Mouse (Mus musculus) hindbrain, embryonic 15.5 days (tissue): ENCODE measurements at regions not wholly inside any gene's neighbourhood (a gene's known extent, or its start where the extent isn't known, plus 50 kb on each side); places are given as distances from the start of the nearest gene placed in this dataset.

Source experiments
- ATAC-seq: fragments of 200-750 bp; cut with Nextera tagmentation; 2 replicates; pipeline ENCODE4 v1.8.0; 2017; ENCODE audit warnings: low read depth, moderate number of reproducible peaks, moderate TSS enrichment; ENCODE audit not compliant: low FRiP score
- H3K27ac ChIP-seq: fragments of 300-500 bp; sonication (generic); replicated peaks from 2 replicates; pipeline ENCODE4 v1.5.1; 2015; ENCODE audit warnings: mild to moderate bottlenecking, inconsistent platforms
- H3K27me3 ChIP-seq: fragments of 300-500 bp; sonication (generic); 2 replicates; pipeline ENCODE4 v1.6.1; 2015; ENCODE audit warnings: control low read depth, inconsistent platforms
- H3K36me3 ChIP-seq: fragments of 300-500 bp; sonication (generic); 2 replicates; pipeline ENCODE4 v1.6.1; 2015; ENCODE audit warnings: control low read depth, inconsistent platforms
- H3K4me1 ChIP-seq: fragments of 300-500 bp; sonication (generic); replicated peaks from 2 replicates; pipeline ENCODE4 v1.6.1; 2015; ENCODE audit warnings: control low read depth, inconsistent platforms
- H3K4me2 ChIP-seq: fragments of 300-500 bp; sonication (generic); 2 replicates; pipeline ENCODE4 v1.6.1; 2015; ENCODE audit warnings: moderate library complexity, mild to moderate bottlenecking, inconsistent platforms
- H3K4me3 ChIP-seq: fragments of 300-500 bp; sonication (generic); 2 replicates; pipeline ENCODE4 v1.5.1; 2015; ENCODE audit warnings: mild to moderate bottlenecking, inconsistent platforms
- H3K9ac ChIP-seq: fragments of 300-500 bp; sonication (generic); 2 replicates; pipeline ENCODE4 v1.6.1; 2015; ENCODE audit warnings: inconsistent platforms
- H3K9me3 ChIP-seq: fragments of 300-500 bp; sonication (generic); 2 replicates; pipeline ENCODE4 v1.6.1; 2016; ENCODE audit warnings: control low read depth, inconsistent platforms
- WGBS: fragments of 180-500 bp; shearing (Covaris S2); methylation state at CpG from one replicate; pipeline ENCODE4 v1.1.7; 2015; 5-methylcytosine and 5-hydroxymethylcytosine counted together

DNA sequence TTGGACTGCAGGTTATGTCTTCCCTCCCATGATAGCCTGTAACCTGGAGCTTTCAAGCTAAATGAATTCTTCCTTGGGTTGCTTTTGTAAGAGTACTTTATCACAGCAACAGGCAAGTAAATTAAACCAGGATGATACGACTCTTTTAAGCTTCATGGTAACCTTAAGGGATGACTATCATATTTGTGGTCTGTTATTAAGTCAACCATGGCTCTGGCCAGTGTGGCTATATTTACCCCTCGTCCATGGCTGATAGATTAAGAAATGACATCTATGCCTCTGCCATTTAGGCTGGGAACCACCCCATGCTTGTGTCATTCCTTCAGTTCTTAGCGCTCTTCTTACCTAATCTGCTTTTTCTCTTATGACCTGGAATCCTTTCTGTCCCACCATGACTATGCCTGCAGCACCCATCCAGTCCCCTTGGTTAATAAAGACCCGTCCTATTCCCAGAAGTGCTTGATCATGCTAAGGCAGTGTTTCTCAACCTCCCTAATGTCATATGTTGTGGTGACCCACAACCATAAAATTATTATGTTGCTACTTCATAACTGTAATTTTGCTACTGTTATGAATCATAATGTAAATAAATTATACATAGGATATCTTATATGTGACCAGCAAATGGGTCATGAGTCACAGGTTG lies 214.5 kb upstream of the Nbea start:
- WGBS, result 88% methylated on average over 4 of the region's 4 CpGs
- Histone ChIP-seq H3K36me3 (no peaks in the 10 kb centered on the region), H3K4me3 (no peak overlapping the region), H3K4me1 (no peaks in the 10 kb centered on the region), H3K9me3 (no peaks in the 10 kb centered on the region), H3K9ac (no peak overlapping the region), H3K27me3 (no peaks in the 10 kb centered on the region), H3K27ac (no peak overlapping the region), H3K4me2 (no peak overlapping the region)
- no peak for ATAC-seq

DNA sequence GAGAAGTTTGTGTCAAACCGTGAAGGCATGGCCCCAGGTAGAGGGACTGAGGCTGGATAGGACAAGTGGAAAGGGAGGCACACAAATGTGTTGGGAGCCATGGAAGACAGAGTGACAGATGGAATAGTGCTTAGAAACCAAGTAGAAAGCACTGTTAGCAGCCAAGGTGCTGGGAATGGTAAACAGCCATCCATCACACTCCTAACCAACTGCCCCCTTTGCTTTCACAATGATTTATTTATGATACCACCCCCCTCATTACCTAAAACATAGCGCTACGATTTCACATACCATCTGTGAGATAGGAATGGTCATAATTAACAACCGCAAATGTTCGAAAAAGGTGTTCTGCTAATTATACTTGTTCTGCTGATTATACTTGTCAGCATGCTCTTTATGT lies 209.6 kb upstream of the Nbea start:
- no peak overlapping the region for H3K4me3 ChIP-seq
- no peaks in the 10 kb centered on the region for H3K9me3 ChIP-seq
- no peaks in the 10 kb centered on the region for H3K4me1 ChIP-seq
- WGBS, result 79% methylated on average over 5 of the region's 5 CpGs
- H3K4me2 ChIP-seq, result no peak overlapping the region
- no peaks in the 10 kb centered on the region for H3K36me3 ChIP-seq
- no peak overlapping the region for H3K27ac ChIP-seq
- H3K27me3 ChIP-seq, result no peaks in the 10 kb centered on the region
- H3K9ac ChIP-seq, result no peak overlapping the region
- ATAC-seq, result no peak

DNA sequence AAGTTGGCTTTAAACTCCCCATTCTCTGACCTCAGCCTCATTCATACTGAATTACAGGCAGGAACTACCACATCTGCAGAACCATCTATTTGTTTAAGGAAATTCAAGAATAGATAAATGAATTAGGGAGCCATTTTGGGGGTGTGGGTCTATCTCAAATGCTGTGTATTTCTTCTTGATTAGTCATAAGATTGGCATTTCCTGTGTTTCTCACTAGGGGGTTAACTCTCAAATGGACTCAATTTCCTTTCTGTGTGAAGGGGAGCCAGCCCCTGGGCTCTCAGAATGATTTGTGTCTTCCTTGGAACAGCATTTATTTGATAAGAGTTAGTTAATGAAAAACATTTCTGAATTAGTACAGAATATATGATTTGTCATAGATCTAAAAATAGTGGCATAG lies 196.8 kb upstream of the Nbea start:
- no peaks in the 10 kb centered on the region for H3K4me1 ChIP-seq
- no peaks in the 10 kb centered on the region for H3K36me3 ChIP-seq
- H3K27me3 ChIP-seq, result no peaks in the 10 kb centered on the region
- no peak overlapping the region for H3K9ac ChIP-seq
- no peak overlapping the region for H3K4me2 ChIP-seq
- H3K4me3 ChIP-seq, result no peak overlapping the region
- H3K27ac ChIP-seq, result no peak overlapping the region
- ATAC-seq, result no peak
- no peaks in the 10 kb centered on the region for H3K9me3 ChIP-seq

DNA sequence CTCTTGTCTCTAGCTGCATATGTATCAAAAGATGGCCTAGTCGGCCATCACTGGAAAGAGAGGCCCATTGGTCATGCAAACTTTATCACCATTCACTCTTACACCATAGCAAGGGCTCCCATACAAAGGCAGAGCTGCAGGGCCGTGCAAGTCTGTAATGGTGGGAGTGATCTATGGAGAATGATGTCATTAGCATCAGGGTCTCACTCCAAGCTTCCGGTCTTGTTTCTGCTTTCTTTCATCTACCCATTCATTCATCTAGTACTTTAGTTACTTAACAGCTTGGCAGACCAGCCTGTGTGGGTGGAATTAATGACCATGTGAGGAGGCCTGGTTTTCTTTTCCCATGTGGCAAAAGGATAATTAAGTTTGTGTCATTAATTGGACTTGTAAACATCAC lies 196.0 kb upstream of the Nbea start:
- 58% methylated on average over 3 of the region's 3 CpGs for WGBS
- no peaks in the 10 kb centered on the region for H3K9me3 ChIP-seq
- ATAC-seq, result no peak
- no peak overlapping the region for H3K4me3 ChIP-seq
- H3K36me3 ChIP-seq, result no peaks in the 10 kb centered on the region
- H3K4me2 ChIP-seq, result no peak overlapping the region
- H3K27ac ChIP-seq, result no peak overlapping the region
- no peak overlapping the region for H3K9ac ChIP-seq
- no peaks in the 10 kb centered on the region for H3K27me3 ChIP-seq
- H3K4me1 ChIP-seq, result no peaks in the 10 kb centered on the region

DNA sequence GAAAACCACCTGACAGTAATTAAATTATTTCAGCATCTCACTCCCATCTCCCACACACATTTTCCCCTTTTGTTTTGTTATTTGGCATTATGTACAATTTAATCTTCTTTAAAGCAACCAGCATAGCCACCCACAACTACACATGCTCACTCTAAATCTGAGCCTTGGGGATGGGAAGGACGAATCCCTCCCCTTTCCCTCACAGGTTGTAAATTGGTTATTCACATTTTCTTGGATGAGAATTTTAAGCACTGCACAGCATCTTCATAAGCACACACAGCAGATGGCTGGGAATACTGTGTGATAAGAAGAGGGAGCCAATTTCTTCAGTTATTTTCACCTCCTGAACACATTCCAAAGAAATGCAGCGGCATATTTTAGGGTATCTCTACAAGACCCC lies 179.0 kb upstream of the Nbea start:
- Histone ChIP-seq H3K9ac (no peak overlapping the region), H3K36me3 (no peaks in the 10 kb centered on the region), H3K9me3 (no peaks in the 10 kb centered on the region), H3K4me2 (no peak overlapping the region), H3K27me3 (no peaks in the 10 kb centered on the region), H3K27ac (no peak overlapping the region; the same call in 1 of the 2 replicates), H3K4me1 (no peaks in the 10 kb centered on the region), H3K4me3 (no peak overlapping the region)
- ATAC-seq, result 0 out of 2 replicates have a peak, but pooled peaks have one; percentile 34
- 70% methylated on average over 2 of the region's 2 CpGs for WGBS

DNA sequence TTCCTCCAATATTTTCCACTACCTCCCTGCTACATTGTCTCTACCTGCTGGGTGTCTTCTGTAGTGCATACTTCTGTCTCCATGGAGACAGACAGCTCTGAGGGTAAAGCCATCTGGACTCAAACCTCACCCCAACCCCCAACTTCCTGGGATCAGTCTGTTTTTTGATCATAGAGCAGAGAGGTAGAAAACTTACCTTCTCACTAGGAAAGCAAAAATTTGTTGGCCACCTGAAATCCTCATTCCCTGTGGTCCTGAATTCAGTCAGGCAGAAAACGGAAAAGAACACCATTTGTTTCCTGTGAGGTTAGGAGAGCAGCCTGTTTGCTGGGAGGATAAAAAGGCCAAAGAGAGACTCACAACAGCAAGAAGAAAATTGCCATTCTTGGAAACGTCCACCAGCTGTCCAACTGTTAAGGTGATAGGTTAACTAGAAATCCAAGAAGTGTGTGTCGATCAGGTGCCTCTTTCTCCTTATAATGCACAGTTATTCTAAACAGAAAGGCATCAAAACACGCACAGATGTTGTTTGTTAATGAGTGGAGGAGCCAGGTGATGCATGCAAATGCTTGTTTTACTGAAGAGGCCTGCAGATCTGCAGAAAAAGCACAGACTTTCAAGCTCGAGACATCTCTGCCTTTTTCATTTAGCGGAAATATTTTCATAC lies 173.7 kb upstream of the Nbea start:
- no peaks in the 10 kb centered on the region for H3K9me3 ChIP-seq
- no peaks in the 10 kb centered on the region for H3K27me3 ChIP-seq
- no peak overlapping the region for H3K9ac ChIP-seq
- no peak overlapping the region for H3K4me3 ChIP-seq
- no peak overlapping the region for H3K4me2 ChIP-seq
- H3K4me1 ChIP-seq, result 0 out of 2 replicates have a peak, but pooled peaks cover 9% of the 10 kb centered on the region
- ATAC-seq, result peak; percentile 66; the same call in 1 of the 2 replicates
- WGBS, result 46% methylated on average over 6 of the region's 6 CpGs
- H3K36me3 ChIP-seq, result no peaks in the 10 kb centered on the region
- peak overlapping the region; percentile 44; the same call in 1 of the 2 replicates for H3K27ac ChIP-seq

DNA sequence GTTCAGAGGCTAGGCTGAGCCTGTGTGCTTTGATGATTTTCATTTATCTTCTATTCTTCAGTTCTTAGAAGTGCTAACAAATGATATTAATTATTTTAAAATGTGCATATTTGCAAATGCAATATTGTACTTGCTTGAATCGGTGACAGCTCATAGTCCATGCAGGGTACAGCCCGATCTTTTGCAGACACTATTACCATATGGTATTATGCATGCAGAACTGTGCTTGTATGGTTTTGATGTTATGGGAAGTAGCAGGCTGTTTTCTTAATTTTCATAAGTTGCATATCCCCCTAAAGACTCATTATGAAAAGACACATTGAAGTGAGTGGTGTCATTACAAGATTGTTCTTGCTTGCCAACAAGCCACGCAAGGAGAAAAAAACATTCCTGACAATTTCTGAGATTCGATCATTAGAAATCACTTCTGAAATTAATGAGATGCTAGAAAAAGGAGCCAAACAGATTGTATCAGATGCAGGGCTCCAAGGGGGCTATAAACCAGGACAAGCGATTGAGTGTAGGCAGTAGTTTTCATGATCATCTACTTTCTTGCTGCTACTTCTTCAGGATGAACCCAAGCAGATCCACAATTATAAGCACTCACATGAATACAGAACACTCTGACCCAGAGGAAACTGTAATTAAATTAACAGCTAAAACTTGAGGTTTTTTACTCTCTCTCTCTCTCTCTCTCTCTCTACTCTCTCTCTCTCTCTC lies 172.8 kb upstream of the Nbea start:
- Histone ChIP-seq H3K36me3 (no peaks in the 10 kb centered on the region), H3K9me3 (no peaks in the 10 kb centered on the region), H3K4me3 (no peak overlapping the region), H3K27me3 (no peaks in the 10 kb centered on the region), H3K4me1 (0 out of 2 replicates have a peak, but pooled peaks cover 9% of the 10 kb centered on the region), H3K9ac (no peak overlapping the region), H3K27ac (no peak overlapping the region; the same call in 1 of the 2 replicates), H3K4me2 (no peak overlapping the region)
- no peak for ATAC-seq
- WGBS, result 58% methylated on average over 5 of the region's 5 CpGs
